Mouse (Mus musculus) T-helper 2 cell (primary cell): ENCODE results near the gene H2-Ob.

Source experiments
- in situ Hi-C: fragments of 300-600 bp; cut with MboI, MseI; formaldehyde crosslinking; loops from one replicate; pipeline ENCODE4 v1.15.1; 2025; ENCODE audit warnings: high pct_unique_total_duplicates

The H2-Ob gene

GRCm38 (mm10) chr17:34272102-34272501, 33.4 kb downstream of the H2-Ob start:
- in situ Hi-C loops = loop anchor here (5.0 kb wide), 1 partner anchor 75 kb away; no protein-coding TSS in a partner anchor

- in situ Hi-C loops = no loop called here
Observed at GRCm38 (mm10) chr17:34280499-34281038, 41.9 kb downstream of the H2-Ob start.

GRCm38 (mm10) chr17:34281836-34282235, 43.1 kb downstream of the H2-Ob start:
- in situ Hi-C loops = no loop called here

GRCm38 (mm10) chr17:34285371-34285770, 46.7 kb downstream of the H2-Ob start:
- in situ Hi-C loops = no loop called here

- in situ Hi-C loops = no loop called here
Observed at GRCm38 (mm10) chr17:34285848-34286247, 47.1 kb downstream of the H2-Ob start.

- in situ Hi-C loops = no loop called here
Observed at GRCm38 (mm10) chr17:34286501-34286900, 47.8 kb downstream of the H2-Ob start.

- in situ Hi-C loops = no loop called here
Observed at GRCm38 (mm10) chr17:34286999-34287398, 48.3 kb downstream of the H2-Ob start.

- in situ Hi-C loops = no loop called here
Observed at GRCm38 (mm10) chr17:34287648-34288047, 48.9 kb downstream of the H2-Ob start, which contains the start of gene H2-Aa. TSS of gene H2-Aa (minus strand) at chr17:34287823.

GRCm38 (mm10) chr17:34288131-34288530, 49.4 kb downstream of the H2-Ob start:
- in situ Hi-C loops = no loop called here

- in situ Hi-C loops = no loop called here
Observed at GRCm38 (mm10) chr17:34291609-34292008, 52.9 kb downstream of the H2-Ob start.

- in situ Hi-C loops = no loop called here
Observed at GRCm38 (mm10) chr17:34292570-34292969, 53.9 kb downstream of the H2-Ob start.

- in situ Hi-C loops = no loop called here
Observed at GRCm38 (mm10) chr17:34293533-34293932, 54.8 kb downstream of the H2-Ob start.

- in situ Hi-C loops = no loop called here
Observed at GRCm38 (mm10) chr17:34294249-34294648, 55.5 kb downstream of the H2-Ob start.

- in situ Hi-C loops = no loop called here
Observed at GRCm38 (mm10) chr17:34295307-34295706, 56.6 kb downstream of the H2-Ob start.

GRCm38 (mm10) chr17:34295891-34296794, 57.4 kb downstream of the H2-Ob start:
- in situ Hi-C loops = no loop called here

GRCm38 (mm10) chr17:34299356-34299755, 60.7 kb downstream of the H2-Ob start:
- in situ Hi-C loops = no loop called here

- in situ Hi-C loops = no loop called here
Observed at GRCm38 (mm10) chr17:34300071-34300470, 61.4 kb downstream of the H2-Ob start.

- in situ Hi-C loops = no loop called here
Observed at GRCm38 (mm10) chr17:34300691-34301566, 62.2 kb downstream of the H2-Ob start.

GRCm38 (mm10) chr17:34301670-34302190, 63.0 kb downstream of the H2-Ob start:
- in situ Hi-C loops = no loop called here

- in situ Hi-C loops = no loop called here
Observed at GRCm38 (mm10) chr17:34303789-34304188, 65.1 kb downstream of the H2-Ob start.
